8 mouse cellular contexts compared by ENCODE assay signal in the genomic region with DNA sequence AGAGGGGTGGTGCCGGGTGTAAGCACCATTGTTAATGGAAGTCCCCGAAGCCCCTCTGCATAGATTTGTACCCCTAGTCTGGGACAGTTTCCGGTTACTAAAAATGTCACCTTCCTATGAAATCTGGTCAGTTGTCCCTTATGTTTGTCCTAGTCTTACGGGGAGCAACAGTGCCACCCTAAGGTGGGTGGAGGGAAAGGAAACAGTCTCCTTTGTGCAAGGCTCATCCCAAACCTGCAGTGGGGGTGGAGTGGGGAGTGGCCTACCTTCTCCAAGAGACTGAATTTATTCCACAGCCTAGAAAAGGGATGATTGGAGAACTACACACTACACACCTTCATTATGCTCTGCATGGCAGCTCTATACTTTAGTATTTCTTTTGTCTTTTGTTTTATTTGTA. TPM values are rescaled to one million over a fixed set of nuclear protein-coding genes. Genes with fewer than 3 reads are reported as not detected.
DNase-seq lines count a peak whose midpoint lies in the region; ATAC-seq and TF ChIP-seq lines count a peak whose summit lies in the region.

No protein-coding gene starts in this region.

- H3K9me3 ChIP-seq in heart, embryonic 12.5 days (replicated peaks), result no peaks in the 10 kb centered on the region
- H3K9me3 ChIP-seq in embryonic facial prominence, embryonic 11.5 days (replicated peaks; ENCODE audit: control insufficient read depth, low read length), result no peaks in the 10 kb centered on the region

- H3K27me3 ChIP-seq in heart, embryonic 12.5 days (replicated peaks), result 0 out of 2 replicates have a peak, but pooled peaks cover 5% of the 10 kb centered on the region
- no peaks in the 10 kb centered on the region for H3K27me3 ChIP-seq in C2C12 (ENCODE audit: control insufficient read depth, insufficient read depth, insufficient read length)
- no peaks in the 10 kb centered on the region for H3K27me3 ChIP-seq in embryonic facial prominence, embryonic 11.5 days (ENCODE audit: control insufficient read depth, insufficient read depth, low read length)

- H3ac ChIP-seq in C2C12 (ENCODE audit: control insufficient read depth, insufficient read length, low read depth), result no peak overlapping the region

- peak; percentile 50 to 75 for DNase-seq in heart, adult 18-20 months
- peak; percentile 66 for DNase-seq in adrenal gland, postnatal 10 days
- DNase-seq in embryonic facial prominence, embryonic 11.5 days (ENCODE audit: low spot score), result peak; percentile 51
- DNase-seq in kidney, postnatal 25 days, result peak; percentile 50 to 60
- no peak for DNase-seq in T-cell, adult 2 months (ENCODE audit: low spot score)

- WGBS in heart, embryonic 12.5 days, result 46% methylated on average over 4 of the region's 4 CpGs
- WGBS in embryonic facial prominence, embryonic 11.5 days, result 55% methylated on average over 4 of the region's 4 CpGs

- H3K4me2 ChIP-seq in heart, embryonic 12.5 days, result no peak overlapping the region
- no peak overlapping the region for H3K4me2 ChIP-seq in embryonic facial prominence, embryonic 11.5 days (ENCODE audit: low read depth, low read length)

- H3K4me3 ChIP-seq in heart, embryonic 12.5 days, result no peak overlapping the region
- no peak overlapping the region for H3K4me3 ChIP-seq in C2C12 (ENCODE audit: insufficient read depth, poor library complexity, severe bottlenecking)
- H3K4me3 ChIP-seq in embryonic facial prominence, embryonic 11.5 days (ENCODE audit: low read depth, low read length), result no peak overlapping the region

- no peak for ATAC-seq in heart, embryonic 12.5 days (ENCODE audit: insufficient number of reproducible peaks, low FRiP score)
- ATAC-seq in embryonic facial prominence, embryonic 11.5 days (replicated peaks; ENCODE audit: insufficient number of reproducible peaks, low FRiP score, low TSS enrichment, low read depth), result no peak
- ATAC-seq in megakaryocyte progenitor cell, adult 5-6 weeks (replicated peaks; ENCODE audit: poor library complexity), result peak; percentile 81

- no peaks in the 10 kb centered on the region for H3K79me2 ChIP-seq in C2C12 (ENCODE audit: control insufficient read depth, insufficient read depth)

- peak; percentile 28 for TF ChIP-seq CTCF in C2C12 (IDR thresholded peaks at IDR 0.05; ENCODE audit: control insufficient read depth, insufficient read depth, insufficient read length)

- no peak overlapping the region for H3K27ac ChIP-seq in heart, embryonic 12.5 days (ENCODE audit: poor library complexity, severe bottlenecking)
- no peak overlapping the region for H3K27ac ChIP-seq in embryonic facial prominence, embryonic 11.5 days (replicated peaks; ENCODE audit: low read depth, low read length)

- H3K9ac ChIP-seq in heart, embryonic 12.5 days, result no peak overlapping the region
- H3K9ac ChIP-seq in embryonic facial prominence, embryonic 11.5 days (replicated peaks; ENCODE audit: low read length), result no peak overlapping the region

- peaks cover 8% of the 10 kb centered on the region for H3K36me3 ChIP-seq in heart, embryonic 12.5 days
- H3K36me3 ChIP-seq in C2C12 (ENCODE audit: control insufficient read depth, insufficient read depth), result no peaks in the 10 kb centered on the region
- H3K36me3 ChIP-seq in embryonic facial prominence, embryonic 11.5 days (replicated peaks; ENCODE audit: control insufficient read depth, insufficient read depth, low read depth, low read length), result no peaks in the 10 kb centered on the region

- H3K79me3 ChIP-seq in C2C12 (ENCODE audit: low read depth), result no peaks in the 10 kb centered on the region

- H3K4me1 ChIP-seq in heart, embryonic 12.5 days (replicated peaks), result peaks cover 11% of the 10 kb centered on the region; the same call in 1 of the 2 replicates
- H3K4me1 ChIP-seq in embryonic facial prominence, embryonic 11.5 days (ENCODE audit: control insufficient read depth, insufficient read depth, low read length), result no peaks in the 10 kb centered on the region

TF ChIP-seq in C2C12, 6 proteins besides CTCF, POLR2A, EP300 and RAD21:
- no peak for TF ChIP-seq USF1 (IDR thresholded peaks at IDR 0.05; ENCODE audit: low read depth)
- no peak for TF ChIP-seq CEBPB (IDR thresholded peaks at IDR 0.05; ENCODE audit: low read depth)
- TF ChIP-seq MAX (IDR thresholded peaks at IDR 0.05), result no peak
- TF ChIP-seq FOSL1 (IDR thresholded peaks at IDR 0.05; ENCODE audit: insufficient read depth, low read length, poor library complexity, severe bottlenecking), result no peak
- TF ChIP-seq MYOD1 (IDR thresholded peaks at IDR 0.05; ENCODE audit: control insufficient read depth, insufficient read length, low read depth), result no peak
- TF ChIP-seq MYOG (IDR thresholded peaks at IDR 0.05; ENCODE audit: control insufficient read depth, extremely low read depth, insufficient read length), result no peak

RNA-seq across cellular contexts. Expression of a gene that starts 55.3 kb away (rescaled TPM):
- total RNA-seq in heart, adult 18-20 months (2021), result 10 to 100 TPM; 15.9 to 16.9 TPM
- 6.9 and 9.2 TPM in 2 replicates for polyA plus RNA-seq in heart, embryonic 12.5 days (2016; fragmentation: Nextera tagmentation; extraction: Ambion mirVana)
- polyA plus RNA-seq in C2C12 (2012; fragmentation: generic; extraction: Trizol), result 3.1 TPM
- total RNA-seq in adrenal gland, postnatal 10 days (2021), result 10 to 100 TPM; 21.2 to 27.4 TPM
- 5.7 and 7.9 TPM in 2 replicates for polyA plus RNA-seq in embryonic facial prominence, embryonic 11.5 days (2014; fragmentation: Nextera tagmentation; extraction: Ambion mirVana)
- total RNA-seq in megakaryocyte progenitor cell, adult 5-6 weeks (2015), result 8.6 and 9.7 TPM in 2 replicates
- total RNA-seq in megakaryocyte progenitor cell, adult 5-6 weeks (2017), result 4.7 and 5.8 TPM in 2 replicates
